Mouse (Mus musculus) liver, adult 2 months (tissue): ENCODE results near the gene 4930503B20Rik.

Experiments
- CTCF ChIP-seq: fragments of 200-500 bp; IDR thresholded peaks from 2 replicates; pipeline ENCODE4 v1.5.1; 2011; ENCODE audit warnings: low read depth, low read length, control low read depth
- POLR2A ChIP-seq: fragments of 200-500 bp; IDR thresholded peaks from 2 replicates; pipeline ENCODE4 v1.6.1; 2011; ENCODE audit warnings: low read length, control low read depth; ENCODE audit not compliant: insufficient read depth; ENCODE audit errors: extremely low read depth

- TF ChIP-seq CTCF = no peak
- no peak for TF ChIP-seq POLR2A
Measured at GRCm38 (mm10) chr3:146604647-146605046, 46.5 kb downstream of the 4930503B20Rik start.
